Mouse (Mus musculus) kidney, postnatal 25 days (tissue): ENCODE data around the gene Brd3.

ENCODE experiments used
- DNase-seq, 2 experiments: peaks; one replicate each; pipeline ENCODE4 v3.0.0; 2021; ENCODE audit warnings: mixed read lengths in 2 of 2

Gene Brd3

DNA sequence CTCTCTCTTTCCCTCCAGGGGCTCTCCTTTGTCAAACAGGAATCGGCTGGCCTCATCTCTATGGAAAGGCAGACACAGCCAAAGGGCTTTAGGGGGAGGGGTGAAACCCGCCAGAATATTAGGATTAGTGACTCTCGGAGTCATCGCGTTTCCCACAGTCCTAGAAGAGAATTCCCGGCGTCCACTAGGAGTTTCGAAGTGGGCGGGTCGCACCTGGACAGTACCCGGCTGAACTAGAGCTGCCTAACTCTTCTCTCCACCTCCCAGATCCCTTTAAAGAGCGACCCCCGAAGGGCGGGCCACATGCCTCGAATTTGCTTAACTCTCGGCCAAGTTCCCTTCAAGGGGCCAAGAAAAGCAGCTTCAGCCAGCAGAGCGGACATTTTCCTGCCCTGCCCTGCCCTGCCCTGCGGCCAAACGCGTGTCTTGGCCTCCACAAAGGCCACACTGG lies 82.3 kb downstream of the Brd3 start:
- DNase-seq: peak; percentile 44 to 62

DNA sequence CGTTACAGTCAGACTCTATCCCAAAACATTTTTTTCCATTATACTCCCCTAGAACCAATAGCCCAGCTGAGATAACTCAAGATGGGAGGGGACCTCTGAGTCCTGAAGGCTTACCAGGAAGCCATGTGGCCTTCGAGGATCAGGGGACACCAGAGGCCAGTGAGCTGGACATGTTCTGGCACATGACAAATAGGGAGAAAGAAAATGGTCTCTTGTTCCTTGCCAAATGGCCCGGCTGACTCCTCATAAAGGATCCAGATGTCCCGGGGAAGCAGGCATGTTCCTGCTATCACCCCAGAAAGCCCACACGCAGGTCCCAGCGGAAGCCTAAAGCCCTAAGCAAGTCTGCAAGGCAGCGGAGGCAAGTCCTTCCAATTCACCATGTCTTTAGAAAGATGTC lies 83.9 kb downstream of the Brd3 start:
- peak; percentile 48 to 78 for DNase-seq

DNA sequence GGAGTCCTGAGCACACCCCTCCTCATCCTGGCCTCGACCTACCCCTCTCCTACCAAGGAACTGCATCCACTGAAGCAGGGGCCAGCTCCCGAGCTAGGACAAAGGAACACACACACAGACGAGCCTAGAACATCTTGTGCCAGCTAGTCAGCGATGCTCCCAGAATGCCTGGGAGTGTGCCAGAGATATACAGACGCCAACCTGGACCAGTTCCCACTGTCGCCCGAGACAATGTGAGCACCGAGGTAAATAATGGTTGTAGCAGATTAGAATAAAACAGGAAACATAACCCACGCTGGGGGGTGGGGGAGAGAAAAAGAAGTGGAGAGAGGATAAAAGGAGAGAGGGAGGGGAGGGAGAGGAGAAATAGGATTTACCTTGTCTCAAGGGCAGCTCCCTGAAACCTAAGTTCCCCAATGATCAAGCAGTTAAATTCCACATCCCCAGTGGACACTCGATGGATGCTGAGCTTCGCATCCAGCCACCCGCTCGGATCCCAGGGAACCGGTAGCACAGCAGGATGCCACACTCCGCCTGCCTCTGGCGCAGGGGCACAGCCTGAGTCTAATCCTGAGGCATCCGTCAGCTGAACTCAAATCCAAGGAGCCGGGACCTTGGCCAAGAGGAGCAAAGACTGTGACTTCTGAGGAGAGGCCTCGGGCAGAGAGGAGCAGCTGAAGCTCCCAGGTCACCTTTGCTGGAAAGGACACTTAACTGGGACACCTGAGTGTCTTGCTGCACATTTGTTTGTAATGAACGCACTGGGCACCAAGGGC lies 86.0 kb downstream of the Brd3 start:
- DNase-seq: peak; percentile 47 to 68

DNA sequence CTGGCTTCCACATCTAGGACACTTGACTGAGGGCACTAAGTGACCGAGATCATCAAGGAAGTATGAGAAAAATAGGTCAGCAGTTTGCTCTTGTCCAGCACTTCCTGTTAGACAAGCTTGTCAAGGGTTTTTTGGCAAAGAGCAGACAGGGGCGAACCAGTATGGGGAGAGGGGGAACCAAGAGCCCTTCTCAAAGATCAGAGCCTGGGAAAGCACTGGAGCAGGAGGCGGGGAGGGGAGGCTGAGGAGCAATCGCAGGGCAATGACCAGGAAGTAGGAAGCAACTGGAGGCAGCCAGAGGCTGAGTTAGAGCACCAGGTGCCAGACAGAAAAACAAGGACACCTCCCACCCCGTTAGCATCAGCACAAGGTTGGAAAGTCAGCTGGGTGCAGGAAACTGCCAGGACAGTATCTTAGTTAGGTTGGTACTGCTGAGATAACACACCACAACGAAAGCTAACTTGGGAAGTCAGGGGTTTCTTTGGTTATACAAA lies 88.8 kb downstream of the Brd3 start:
- peak; percentile 50 to 55 for DNase-seq

DNA sequence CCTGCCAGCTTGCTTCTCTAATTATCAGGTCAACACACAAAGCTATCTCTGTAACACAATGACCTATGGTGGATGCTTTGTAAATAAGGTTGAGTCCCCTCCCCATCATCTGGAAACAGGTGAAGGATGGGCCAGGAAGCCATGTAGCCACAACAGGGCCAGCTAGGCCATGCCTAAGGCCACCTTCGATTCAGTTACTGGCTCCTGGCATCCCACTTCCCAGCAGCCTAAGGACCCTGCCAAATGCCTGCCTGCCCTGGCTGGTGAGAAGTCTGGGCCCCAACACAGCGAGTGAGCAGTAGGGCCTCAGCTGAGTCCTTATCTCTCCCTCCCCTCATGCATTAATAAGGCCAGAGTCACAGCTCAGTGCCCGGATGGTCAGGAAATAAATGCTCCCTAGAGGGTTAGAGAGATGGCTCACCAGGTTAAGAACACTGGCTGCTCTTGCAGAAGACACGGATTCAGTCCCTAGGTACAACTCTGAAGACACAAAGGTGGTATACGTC lies 89.8 kb downstream of the Brd3 start:
- DNase-seq: peak in 1 of 2 experiments; percentile 23

DNA sequence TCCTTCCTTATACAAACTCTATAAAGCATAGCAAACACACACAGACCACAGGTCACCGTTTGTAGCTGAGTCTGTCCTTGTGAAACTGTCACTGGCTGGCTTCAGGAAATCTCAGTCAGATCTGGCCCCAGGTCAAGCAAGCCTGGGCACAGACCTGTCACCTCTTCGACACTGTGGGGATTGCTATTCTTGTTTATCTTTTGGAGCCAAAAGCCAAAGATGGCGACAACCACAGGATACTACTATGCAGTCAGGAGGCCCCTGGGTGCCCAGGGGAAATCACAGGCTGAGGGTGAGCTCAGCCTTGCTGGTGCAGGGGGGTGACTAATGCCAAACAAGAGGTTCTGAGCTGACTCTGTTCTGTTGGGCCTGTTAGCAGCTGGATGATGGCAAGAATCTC lies 91.0 kb downstream of the Brd3 start:
- DNase-seq: peak in 1 of 2 experiments; percentile 30

DNA sequence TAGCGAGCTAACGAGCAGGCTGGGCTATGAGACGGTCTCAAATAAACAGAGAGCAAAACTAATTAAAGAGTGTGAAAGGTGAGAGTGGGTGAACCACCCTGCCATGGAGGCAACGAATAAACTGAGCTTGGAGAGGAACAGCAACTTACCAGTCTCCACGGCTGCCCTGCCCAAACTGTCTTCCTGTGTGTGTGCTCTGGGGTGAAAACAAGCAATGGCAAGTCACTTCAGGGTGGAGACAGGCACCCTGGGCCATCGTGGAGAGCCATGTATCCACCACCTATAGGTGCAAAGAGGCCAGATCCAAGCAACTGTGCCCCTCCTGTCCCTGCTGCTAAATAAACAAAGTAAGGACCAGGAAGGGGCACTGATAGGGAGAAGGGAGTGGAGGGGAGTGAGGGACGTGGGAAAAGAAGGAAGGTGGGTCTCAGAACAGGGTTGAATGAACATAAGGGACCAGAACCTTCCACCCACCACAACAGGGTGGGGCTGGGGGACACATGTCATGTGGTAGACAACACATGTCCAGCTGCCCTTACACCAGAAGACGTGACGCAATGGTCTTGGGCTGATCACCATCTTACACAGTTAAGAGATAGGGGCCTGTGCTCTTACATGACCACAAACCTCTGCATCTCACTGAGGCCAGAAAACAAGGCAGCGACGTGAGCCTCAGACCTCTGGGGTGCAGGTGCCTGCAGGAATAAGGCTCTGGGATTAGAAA lies 92.2 kb downstream of the Brd3 start:
- peak in 1 of 2 experiments; percentile 27 for DNase-seq

DNA sequence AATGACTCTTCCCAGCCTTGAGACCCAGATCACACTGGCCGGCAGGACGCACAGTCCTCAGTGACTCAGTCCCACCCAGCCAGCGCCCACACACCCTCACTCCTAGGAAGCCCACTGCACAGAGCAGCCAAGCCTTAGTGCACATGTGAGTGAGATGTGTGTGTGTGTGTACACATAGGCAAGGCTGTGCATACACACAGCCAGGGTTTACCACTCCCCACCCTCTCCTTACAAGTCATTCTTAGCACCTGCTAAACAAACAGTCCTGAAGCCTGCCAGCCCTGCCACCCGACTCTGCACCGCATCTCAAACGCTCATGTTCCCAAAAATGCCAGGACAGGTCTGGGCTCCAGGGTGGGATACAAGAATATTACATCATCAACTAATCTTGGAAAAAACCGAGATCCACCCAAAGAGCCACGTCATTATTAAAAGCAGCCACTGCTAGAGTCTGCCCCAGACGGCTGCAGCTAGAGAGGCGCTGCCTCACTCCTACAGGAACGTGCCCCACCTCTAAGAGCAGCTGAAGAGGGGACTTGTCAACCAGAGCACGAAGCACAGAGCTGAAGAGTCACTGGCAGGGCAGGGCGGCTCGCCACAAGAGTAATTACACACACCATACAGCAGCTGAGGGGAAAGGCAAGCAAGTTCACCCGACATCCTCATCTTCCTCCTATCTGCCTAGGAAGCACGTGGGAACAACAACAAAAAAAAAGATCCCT lies 93.4 kb downstream of the Brd3 start:
- DNase-seq: peak in 1 of 2 experiments; percentile 35

DNA sequence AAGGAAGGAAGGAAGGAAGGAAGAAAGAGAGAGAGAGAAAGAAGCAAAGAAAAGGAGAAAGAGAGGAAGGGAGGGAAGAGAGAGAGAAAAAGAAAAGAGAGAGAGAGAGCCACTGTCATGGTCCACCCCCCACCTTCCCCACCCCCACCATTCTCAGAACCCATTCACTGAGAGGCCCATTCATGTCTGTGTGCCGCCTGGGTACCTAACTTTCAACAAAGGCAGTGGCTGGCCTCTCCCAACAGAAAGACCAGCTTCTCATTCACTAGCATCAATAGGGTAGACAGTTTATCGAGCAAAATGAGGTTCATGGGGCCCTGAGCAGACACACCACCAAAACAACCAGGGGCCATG lies 93.9 kb downstream of the Brd3 start:
- DNase-seq: no peak

DNA sequence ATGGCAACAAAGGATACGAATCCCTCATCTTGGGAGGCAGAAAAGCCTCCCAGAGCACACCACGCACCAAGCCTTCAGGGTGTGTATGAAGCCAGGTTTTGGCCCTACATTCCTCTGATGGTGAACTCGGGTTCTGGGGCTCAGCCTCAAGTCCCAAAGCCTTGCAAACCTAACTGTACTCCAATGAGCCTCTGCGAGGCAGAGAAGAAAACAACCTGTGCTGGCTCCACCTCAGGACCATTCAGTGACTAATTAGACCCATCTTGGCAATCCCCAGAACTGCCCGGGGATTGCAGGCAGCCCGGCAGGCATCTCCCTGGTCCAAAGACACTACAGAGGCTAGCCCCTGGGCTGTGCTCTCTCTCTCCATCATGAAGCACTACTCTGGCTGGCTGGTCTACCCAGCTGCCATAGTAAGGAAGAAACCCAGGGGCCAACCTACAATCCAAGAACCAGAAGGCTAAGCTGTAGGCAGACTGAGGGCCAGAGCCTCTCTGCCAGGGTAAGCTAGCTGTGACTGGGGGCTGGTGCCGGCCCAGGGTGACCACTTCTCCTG lies 95.1 kb downstream of the Brd3 start:
- DNase-seq: peak in 1 of 2 experiments; percentile 26

DNA sequence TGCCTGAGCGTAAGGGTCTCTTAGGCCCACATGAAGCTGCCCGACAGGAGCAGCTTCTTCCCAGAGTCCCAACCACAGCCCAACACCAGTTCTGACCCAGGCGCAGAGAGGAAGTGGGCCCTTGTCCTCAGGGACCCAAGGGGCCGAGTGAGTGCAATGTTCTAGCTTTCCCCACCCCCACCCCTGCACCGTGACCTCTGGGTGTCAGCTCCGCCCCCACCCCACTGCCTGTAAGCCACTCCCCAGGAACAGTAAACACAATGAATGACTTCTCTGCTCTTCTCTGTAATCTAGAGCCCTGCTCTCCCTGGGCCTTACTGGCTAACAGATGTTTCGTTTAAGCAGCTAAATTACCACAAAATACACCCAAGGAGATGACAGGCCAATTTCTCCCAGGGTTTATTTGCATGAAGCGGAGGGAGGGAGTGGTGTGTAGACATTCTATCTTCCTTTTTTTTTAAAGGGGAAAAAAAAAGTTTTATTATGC lies 95.7 kb downstream of the Brd3 start:
- peak; percentile 55 to 71 for DNase-seq

DNA sequence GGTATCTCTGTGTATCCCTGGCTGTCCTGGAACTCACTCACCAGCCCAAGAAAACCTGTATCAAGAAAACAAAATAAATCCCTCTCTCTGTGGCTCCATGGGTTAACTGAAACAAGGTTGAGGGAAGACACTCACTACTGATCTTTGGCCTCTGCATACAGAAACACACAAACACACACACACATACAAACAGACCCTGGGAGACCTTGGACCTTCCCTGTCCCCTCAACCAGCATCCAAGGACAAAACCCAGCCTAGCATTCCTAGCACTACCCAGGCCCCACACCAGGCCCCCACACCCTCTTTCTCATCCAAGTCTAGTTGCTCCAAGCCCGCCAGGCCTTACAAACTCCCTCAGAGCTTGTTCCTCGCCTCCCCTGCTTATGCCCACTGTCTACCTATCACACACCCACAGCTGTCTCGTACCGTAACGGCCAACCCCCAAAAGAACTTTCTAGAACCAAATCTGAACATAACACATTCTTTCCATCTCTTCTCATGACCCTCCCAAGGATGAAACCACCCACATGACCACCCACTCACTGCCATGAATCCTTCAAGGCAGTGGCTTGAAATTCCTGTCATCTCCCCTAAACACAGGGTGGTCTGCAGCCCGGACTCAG lies 96.8 kb downstream of the Brd3 start:
- DNase-seq: peak in 1 of 2 experiments; percentile 35

DNA sequence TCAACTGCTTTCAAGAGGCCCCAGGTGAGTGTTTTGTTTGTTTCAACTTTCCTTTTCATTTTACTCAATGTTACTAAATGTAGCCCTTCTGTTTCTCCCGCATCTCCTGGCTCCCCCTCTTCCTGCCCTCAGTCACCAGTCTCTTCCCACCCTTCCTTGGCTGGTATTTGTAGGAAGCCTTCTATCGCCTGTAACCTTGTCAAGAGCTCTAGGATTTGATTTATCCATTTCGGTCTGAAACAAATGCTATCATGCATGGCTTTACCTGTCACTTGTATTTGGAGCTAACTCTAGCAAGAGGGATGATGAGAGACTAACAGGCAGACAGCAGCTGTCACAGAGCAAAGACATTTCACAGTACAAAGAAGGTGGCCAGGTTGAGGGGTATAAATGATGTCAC lies 99.3 kb downstream of the Brd3 start:
- no peak for DNase-seq

DNA sequence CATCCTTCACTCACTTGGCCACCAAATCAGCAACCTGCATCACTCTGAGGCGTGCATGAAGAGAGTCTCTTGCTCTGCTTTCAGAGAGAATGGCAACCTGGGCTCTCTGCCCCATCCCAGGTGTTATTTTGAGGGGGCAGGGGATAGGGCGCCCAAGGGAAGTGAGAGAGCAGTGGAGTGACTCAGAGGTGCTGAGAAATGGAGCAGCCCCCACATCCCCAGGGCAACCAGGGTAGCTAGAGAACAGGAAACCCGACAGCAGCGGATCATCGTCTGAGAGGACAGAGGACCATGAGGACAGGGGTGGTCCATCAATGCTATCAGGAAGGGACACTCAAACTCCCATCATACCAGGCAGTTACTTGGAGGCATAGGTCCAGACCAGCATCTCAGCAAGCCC lies 100.5 kb downstream of the Brd3 start:
- DNase-seq: peak in 1 of 2 experiments; percentile 32

DNA sequence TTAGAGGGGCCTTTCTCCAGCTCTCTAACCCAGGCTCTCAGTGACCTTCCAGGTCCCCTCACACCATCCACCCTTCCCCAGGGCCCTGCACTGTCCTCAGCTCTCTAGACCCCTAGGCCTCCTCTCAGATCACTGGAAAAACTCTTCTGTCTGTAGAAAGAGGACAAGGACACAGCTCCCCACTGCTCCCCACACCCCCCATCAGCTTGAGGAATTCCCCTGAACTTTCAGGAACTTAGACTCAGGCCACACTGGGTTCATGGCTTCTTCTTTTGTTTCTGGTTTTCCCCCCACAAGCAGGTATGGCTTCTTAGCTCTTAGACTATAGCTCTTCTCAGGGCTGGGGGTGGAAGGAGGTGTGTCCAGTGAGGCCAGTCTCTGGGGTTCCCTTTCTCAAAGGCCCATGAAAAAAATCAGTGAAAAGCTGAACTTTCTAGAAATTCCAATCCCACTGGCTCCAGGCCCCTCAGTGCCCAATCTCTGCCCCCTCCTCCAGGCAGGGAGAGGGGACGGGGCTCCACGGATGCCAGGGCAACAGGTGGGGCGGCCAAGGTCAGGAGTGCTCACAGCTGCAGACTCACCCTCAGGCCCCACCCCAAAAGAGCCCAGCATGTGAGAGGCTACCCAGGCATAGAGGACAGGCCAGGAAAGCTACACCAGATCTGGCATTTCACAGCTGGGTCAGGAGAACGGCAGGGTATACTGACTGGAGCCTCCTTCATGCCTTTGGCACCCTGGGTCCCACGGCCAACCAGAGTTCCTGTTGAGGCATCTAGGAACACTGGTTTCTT lies 102.2 kb downstream of the Brd3 start:
- no peak for DNase-seq

DNA sequence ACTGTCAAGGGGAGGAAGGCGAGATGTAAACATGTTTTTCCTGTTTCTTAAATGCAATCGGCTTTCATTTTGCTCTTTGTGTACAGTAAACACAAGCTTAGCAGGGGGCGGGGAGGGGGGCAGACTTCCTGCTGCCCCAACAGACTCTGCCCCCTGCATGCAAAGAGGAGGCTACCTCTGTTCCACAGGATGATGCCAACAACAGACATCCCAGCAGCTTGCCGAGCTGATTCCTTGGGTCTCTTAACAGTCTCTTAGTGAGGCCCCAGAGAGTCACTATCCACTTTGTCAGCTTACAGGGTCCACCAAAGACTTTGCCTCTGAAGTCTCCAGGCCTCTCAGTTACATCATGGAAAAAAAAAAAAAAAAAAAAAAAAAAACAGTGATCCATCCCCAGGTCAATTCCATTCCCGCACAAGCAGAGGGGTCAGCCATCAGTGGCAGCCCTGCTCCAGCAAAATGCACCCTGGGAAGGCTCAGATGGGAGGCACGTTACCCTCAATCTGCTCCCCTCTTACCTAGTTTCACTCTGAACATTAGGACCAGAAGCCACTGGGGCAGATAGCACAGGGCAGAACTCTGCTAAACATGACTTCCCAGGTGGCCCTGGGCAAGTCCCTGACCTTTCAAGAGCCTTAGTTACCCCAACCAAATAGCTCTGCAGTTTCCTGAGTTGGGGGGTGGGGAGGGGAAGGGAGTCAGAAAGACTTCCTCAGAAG lies 102.9 kb downstream of the Brd3 start:
- DNase-seq: peak in 1 of 2 experiments; percentile 52

DNA sequence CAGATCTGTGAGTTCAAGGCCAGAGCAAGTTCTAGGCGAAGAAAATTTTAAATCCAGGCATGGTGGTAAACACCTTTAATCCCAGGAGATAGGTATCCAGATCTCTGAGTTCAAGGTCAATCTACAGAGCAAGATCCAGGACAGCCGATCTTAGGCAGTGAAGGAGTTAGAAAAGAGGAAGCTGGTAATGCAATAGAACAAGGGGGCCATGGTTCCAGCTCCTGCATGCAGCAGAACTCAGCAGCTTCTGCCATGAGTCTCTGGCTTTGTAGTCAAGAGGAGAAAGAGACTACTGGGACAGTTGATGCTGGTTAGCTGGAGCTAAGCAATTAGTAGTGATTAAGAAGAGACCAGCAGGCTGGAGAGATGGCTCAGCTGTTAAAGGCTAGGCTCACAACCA lies 105.9 kb downstream of the Brd3 start:
- DNase-seq: no peak

DNA sequence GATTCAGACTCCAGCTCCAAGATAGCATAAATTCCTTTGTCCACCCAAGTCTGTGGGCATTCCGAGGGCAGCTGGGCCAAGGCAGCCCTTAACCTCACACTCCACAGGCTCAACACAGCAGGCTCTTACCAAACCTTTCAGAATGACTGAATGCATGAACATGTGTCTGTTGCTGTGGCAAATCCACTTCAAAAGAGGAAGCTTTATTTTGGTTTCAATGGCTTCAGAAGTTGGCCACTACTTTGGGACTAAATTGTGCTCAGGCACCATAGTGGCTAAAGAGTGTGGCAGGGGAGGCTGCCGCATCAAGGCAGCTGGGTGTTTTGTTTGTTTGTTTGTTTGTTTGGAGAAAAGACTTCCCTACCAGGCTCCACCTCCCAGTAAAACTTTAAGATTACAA lies 107.4 kb downstream of the Brd3 start:
- no peak for DNase-seq

DNA sequence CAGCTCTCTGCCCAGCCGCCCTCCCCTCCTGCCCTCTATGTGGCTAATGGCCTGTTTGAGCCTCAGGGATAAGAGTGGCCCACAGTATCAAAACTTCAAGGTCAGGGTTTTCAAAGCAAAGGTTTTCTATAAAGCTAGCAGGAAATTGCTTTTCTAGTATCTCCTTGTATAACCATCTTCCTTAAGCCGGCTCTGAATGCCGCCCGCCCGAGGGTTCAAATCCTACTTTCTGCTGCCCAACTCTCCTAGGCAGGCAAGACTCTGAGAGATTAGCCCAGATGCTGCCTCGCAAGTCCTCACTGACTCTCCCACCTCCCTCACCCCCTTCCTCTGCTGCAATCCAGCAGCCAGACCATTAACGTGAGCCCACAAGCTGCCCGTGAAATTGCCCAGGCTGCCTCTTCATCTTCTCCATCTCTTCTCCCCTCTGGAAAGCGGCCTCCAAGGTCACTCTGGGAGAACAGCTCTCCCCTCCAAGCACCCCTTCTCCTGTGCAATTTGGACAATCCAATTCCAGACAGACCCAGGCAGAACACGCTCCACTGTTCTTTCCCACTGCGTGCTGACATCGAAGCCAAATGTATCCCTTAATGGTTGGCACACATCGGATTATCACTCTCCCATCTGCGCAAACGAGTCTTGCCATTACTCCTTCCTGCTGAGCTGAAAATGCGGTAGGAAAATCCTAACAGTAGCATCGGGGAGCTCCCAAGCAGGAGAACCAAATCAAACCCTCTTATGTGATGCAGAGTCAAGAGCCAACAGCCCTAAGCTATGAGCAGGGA lies 110.6 kb downstream of the Brd3 start:
- DNase-seq: peak in 1 of 2 experiments; percentile 33
